Mouse (Mus musculus) intestine, embryonic 16.5 days (tissue): ENCODE data around the gene Aaas. TPM values are rescaled to one million over a fixed set of nuclear protein-coding genes. Genes with fewer than 3 reads are reported as not detected.

ENCODE experiments used
- ATAC-seq: fragments of 200-750 bp; cut with Nextera tagmentation; 2 replicates; pipeline ENCODE4 v1.8.0; 2017; ENCODE audit warnings: moderate TSS enrichment, moderate library complexity
- H3K27ac ChIP-seq: fragments of 300-500 bp; sonication (generic); 2 replicates; pipeline ENCODE4 v1.5.1; 2014; ENCODE audit warnings: mild to moderate bottlenecking, low read length
- H3K27me3 ChIP-seq: fragments of 300-500 bp; sonication (generic); replicated peaks from 2 replicates; pipeline ENCODE4 v1.6.1; 2014; ENCODE audit warnings: low read length, control low read depth, mixed read lengths; ENCODE audit not compliant: control insufficient read depth, insufficient read depth
- H3K36me3 ChIP-seq: fragments of 300-500 bp; sonication (generic); 2 replicates; pipeline ENCODE4 v1.6.1; 2014; ENCODE audit warnings: low read length, control low read depth; ENCODE audit not compliant: control insufficient read depth, insufficient read depth
- H3K4me1 ChIP-seq: fragments of 300-500 bp; sonication (generic); 2 replicates; pipeline ENCODE4 v1.6.1; 2014; ENCODE audit warnings: low read length, control low read depth, mixed read lengths; ENCODE audit not compliant: control insufficient read depth, insufficient read depth
- H3K4me2 ChIP-seq: fragments of 300-500 bp; sonication (generic); 2 replicates; pipeline ENCODE4 v1.6.1; 2014; ENCODE audit warnings: low read depth, low read length, control low read depth
- H3K4me3 ChIP-seq: fragments of 300-500 bp; sonication (generic); 2 replicates; pipeline ENCODE4 v1.5.1; 2014; ENCODE audit warnings: mild to moderate bottlenecking, low read length
- H3K9ac ChIP-seq: fragments of 300-500 bp; sonication (generic); 2 replicates; pipeline ENCODE4 v1.6.1; 2014; ENCODE audit warnings: low read depth, low read length
- H3K9me3 ChIP-seq: fragments of 300-500 bp; sonication (generic); 2 replicates; pipeline ENCODE4 v1.6.1; 2016; ENCODE audit warnings: low read length, control low read depth; ENCODE audit not compliant: control insufficient read depth
- WGBS: fragments of 180-500 bp; shearing (Covaris S2); extraction: QIAGEN DNeasy Blood & Tissue Kit; methylation state at CpG from one replicate; pipeline ENCODE4 v1.1.7; 2014; 5-methylcytosine and 5-hydroxymethylcytosine counted together
- polyA plus RNA-seq: library from polyadenylated mRNA; unstranded; fragments of >200 nt; fragmentation: Nextera tagmentation; extraction: Ambion mirVana; gene quantifications from 2 replicates; pipeline ENCODE4 v1.2.1, GENCODE M21; 2015

Gene Aaas
- polyA plus RNA-seq, 1 experiment from 2014 or later, result 59.1 TPM

DNA sequence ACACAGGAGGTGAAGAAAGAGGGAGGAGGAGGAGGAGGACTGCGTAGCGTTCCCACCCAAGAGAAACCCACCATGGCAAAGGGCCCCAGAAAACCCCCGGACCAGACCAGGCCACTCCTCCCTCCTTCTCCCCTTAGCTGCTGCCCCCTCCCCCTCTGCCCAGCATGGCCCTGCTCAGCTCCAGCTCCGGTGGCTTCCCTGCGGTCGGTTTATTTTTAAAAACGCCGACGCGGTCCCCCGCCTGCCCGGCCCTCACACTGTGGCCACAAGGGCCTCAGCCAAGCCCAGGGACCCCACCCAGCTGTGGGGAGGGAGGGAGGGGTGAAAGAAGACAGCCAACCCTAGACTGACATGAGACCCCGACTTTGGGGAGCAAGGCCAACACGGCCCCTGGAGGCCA lies 12.1 kb upstream of the Aaas start:
- ATAC-seq, result no peak
- Histone ChIP-seq H3K27me3 (peaks cover 24% of the 10 kb centered on the region), H3K9me3 (no peaks in the 10 kb centered on the region), H3K4me2 (peak overlapping the region; percentile 41), H3K27ac (no peak overlapping the region), H3K36me3 (no peaks in the 10 kb centered on the region), H3K4me3 (peak overlapping the region; percentile 26), H3K9ac (peak overlapping the region; percentile 54), H3K4me1 (peaks cover 17% of the 10 kb centered on the region)
- 10% methylated on average over 14 of the region's 14 CpGs for WGBS

GRCm38 (mm10) chr15:102358834-102359233 lies 8.3 kb upstream of the Aaas start:
- Histone ChIP-seq H3K27me3 (peaks cover 29% of the 10 kb centered on the region), H3K4me3 (no peak overlapping the region), H3K9ac (no peak overlapping the region), H3K36me3 (no peaks in the 10 kb centered on the region), H3K27ac (no peak overlapping the region), H3K9me3 (no peaks in the 10 kb centered on the region), H3K4me1 (peaks cover 17% of the 10 kb centered on the region), H3K4me2 (no peak overlapping the region)
- no peak for ATAC-seq
- 40% methylated on average over 5 of the region's 5 CpGs for WGBS

GRCm38 (mm10) chr15:102358126-102358525 lies 7.6 kb upstream of the Aaas start:
- no peaks in the 10 kb centered on the region for H3K36me3 ChIP-seq
- peak overlapping the region; percentile 21; the same call in 1 of the 2 replicates for H3K4me3 ChIP-seq
- peaks cover 29% of the 10 kb centered on the region for H3K27me3 ChIP-seq
- no peak overlapping the region for H3K27ac ChIP-seq
- WGBS, result 4% methylated on average over 25 of the region's 25 CpGs
- peaks cover 17% of the 10 kb centered on the region for H3K4me1 ChIP-seq
- H3K9ac ChIP-seq, result 0 out of 2 replicates have a peak overlapping the region, but pooled peaks have one; percentile 16
- peak overlapping the region; percentile 30 for H3K4me2 ChIP-seq
- ATAC-seq, result no peak
- no peaks in the 10 kb centered on the region for H3K9me3 ChIP-seq

DNA sequence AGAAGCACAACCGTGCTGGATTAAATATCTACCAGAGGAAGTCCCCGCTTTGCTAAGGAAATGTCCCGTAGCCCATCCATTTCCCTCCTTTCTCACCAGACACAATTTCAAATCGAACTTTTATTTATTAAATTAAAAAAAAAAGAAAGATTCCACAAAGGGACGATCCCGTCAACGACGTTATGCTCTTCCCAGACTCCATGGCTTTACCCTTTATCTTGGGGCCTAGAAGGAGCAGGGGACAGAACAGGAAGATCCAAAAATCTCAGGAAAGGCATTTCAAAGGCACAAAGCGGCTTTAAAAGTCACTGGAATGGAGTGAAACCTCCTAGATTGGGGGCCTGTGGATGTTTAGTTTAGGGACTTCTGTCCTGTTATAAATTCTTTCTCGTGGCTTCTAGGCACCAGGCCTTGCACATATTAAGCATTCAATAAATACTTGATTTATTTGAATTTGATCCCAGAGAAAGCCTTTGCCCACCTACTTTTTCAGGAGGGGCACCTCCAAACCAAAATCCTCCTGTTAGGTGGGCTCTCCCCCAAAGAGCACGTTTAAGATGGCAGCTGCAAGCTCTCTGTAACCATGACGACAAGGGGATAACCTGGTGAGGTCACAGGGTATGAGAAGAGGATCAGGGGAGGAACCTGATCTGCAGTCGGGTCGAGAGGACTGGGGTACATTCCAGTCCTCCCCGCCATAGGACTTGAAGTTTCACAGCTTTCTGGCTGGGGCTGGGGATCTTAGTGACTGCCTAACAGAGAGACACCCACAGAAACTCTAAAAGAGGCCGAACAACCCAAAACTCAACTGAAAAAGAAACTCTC lies 6.1 kb upstream of the Aaas start:
- no peak for ATAC-seq
- peaks cover 29% of the 10 kb centered on the region for H3K27me3 ChIP-seq
- H3K36me3 ChIP-seq, result no peaks in the 10 kb centered on the region
- WGBS, result 54% methylated on average over 16 of the region's 16 CpGs
- H3K9ac ChIP-seq, result no peak overlapping the region
- H3K27ac ChIP-seq, result no peak overlapping the region
- H3K4me2 ChIP-seq, result no peak overlapping the region
- H3K4me3 ChIP-seq, result no peak overlapping the region
- no peaks in the 10 kb centered on the region for H3K9me3 ChIP-seq
- H3K4me1 ChIP-seq, result peaks cover 15% of the 10 kb centered on the region

GRCm38 (mm10) chr15:102355871-102356441 lies 5.4 kb upstream of the Aaas start:
- Histone ChIP-seq H3K9ac (peak overlapping the region; percentile 78), H3K27ac (peak overlapping the region; percentile 30), H3K4me3 (peak overlapping the region; percentile 52), H3K4me2 (peak overlapping the region; percentile 92), H3K36me3 (no peaks in the 10 kb centered on the region), H3K4me1 (peaks cover 18% of the 10 kb centered on the region), H3K9me3 (no peaks in the 10 kb centered on the region), H3K27me3 (peaks cover 29% of the 10 kb centered on the region)
- WGBS, result 6% methylated on average over 38 of the region's 38 CpGs
- peak; percentile 43 for ATAC-seq

DNA sequence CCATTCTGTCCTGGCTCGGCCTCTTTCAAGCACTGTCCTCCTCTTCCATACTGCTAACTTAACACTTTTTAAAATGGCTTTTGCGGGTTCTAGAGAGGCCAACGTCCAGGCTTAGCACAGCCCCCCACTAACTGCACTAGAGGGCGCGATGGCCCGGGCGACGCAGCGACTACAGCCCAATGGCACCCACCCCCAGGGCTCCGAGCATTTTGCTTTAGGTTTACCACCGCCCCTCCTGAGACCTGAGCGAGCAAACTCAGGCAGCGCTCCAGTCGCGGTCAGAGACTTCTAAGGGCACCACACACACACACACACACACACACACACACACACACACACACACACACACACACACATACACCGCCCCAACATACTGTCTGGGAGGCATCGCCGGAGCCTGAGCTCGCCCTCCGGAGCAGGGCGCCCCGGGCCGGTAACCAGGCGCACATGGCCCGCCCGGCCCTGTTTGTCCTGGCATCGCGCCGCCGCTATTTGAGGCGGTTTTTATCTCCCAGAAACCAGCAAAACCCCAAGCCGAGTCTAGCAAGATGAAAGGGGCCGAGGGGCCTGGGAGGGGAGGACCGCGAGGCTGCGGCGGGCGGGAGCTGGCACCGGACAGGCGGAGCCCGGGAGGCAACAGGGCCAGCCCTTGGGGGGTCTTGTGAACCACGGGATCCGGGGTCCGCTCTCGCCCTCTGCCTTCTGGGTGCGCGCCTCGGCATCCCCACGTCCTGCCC lies 4.7 kb upstream of the Aaas start:
- ATAC-seq, result peak; percentile 41
- Histone ChIP-seq H3K4me3 (peak overlapping the region; percentile 52), H3K27ac (peak overlapping the region; percentile 30), H3K4me1 (peaks cover 18% of the 10 kb centered on the region), H3K9ac (peak overlapping the region; percentile 78), H3K27me3 (peaks cover 29% of the 10 kb centered on the region), H3K36me3 (no peaks in the 10 kb centered on the region), H3K9me3 (no peaks in the 10 kb centered on the region), H3K4me2 (peak overlapping the region; percentile 92)
- under 1% methylated on average over 49 of the region's 49 CpGs for WGBS

DNA sequence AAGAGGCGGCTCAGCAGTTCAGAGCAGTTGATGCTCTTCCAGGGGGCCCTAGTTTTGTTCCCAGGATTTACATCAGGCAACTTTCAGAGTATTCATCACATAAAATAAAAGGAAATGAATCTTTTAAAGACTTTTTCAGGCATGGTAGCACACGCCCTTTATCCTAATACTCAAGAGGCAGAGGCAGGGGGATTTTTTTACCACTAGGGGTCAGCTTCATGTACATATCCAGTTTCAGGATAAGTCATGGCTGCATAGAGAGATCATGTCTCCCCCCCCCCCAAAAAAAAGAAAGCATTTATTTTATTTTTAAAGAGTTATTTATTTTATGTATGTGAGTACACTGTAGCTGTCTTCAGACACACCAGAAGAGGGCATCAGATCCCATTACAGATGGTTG lies 3.4 kb upstream of the Aaas start:
- Histone ChIP-seq H3K36me3 (no peaks in the 10 kb centered on the region), H3K9ac (no peak overlapping the region), H3K4me3 (no peak overlapping the region), H3K4me2 (no peak overlapping the region), H3K27me3 (peaks cover 29% of the 10 kb centered on the region), H3K27ac (no peak overlapping the region), H3K9me3 (no peaks in the 10 kb centered on the region), H3K4me1 (peaks cover 23% of the 10 kb centered on the region)
- WGBS, result 82% methylated on average over 2 of the region's 2 CpGs
- no peak for ATAC-seq

GRCm38 (mm10) chr15:102352177-102352576 lies 1.6 kb upstream of the Aaas start:
- 57% methylated on average over 2 of the region's 2 CpGs for WGBS
- Histone ChIP-seq H3K4me3 (no peak overlapping the region), H3K9ac (no peak overlapping the region), H3K4me2 (no peak overlapping the region), H3K36me3 (no peaks in the 10 kb centered on the region), H3K9me3 (no peaks in the 10 kb centered on the region), H3K27ac (no peak overlapping the region), H3K27me3 (peaks cover 13% of the 10 kb centered on the region), H3K4me1 (peaks cover 18% of the 10 kb centered on the region)
- no peak for ATAC-seq

DNA sequence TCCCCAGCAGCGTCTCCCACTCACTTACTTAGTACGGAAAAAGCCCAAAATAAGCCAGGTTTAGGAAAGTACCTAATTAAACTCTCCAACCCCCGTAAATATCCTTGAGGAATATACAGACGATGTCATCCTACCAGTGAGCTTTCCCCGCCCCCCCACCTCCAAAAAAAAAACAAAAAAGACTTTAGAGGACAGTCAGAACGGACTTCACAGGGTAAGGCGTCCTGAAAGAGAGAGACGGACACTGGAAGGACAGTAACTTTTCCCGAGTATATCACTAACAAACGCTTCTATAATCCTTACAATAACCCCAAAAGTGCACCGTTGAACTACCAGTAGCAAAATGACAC lies 346 bp upstream of the Aaas start:
- WGBS, result 8% methylated on average over 11 of the region's 11 CpGs
- peak; percentile 27 for ATAC-seq

More for the DNA sequence above, 346 bp upstream of the Aaas start:
- H3K36me3 ChIP-seq, result no peaks in the 10 kb centered on the region
- peak overlapping the region; percentile 60 for H3K4me3 ChIP-seq
- peaks cover 16% of the 10 kb centered on the region for H3K4me1 ChIP-seq
- peak overlapping the region; percentile 71 for H3K9ac ChIP-seq
- H3K4me2 ChIP-seq, result peak overlapping the region; percentile 73
- H3K9me3 ChIP-seq, result no peaks in the 10 kb centered on the region
- peaks cover 4% of the 10 kb centered on the region for H3K27me3 ChIP-seq
- peak overlapping the region; percentile 25 for H3K27ac ChIP-seq
